Mouse (Mus musculus) R1 (cell line): ENCODE data around the gene Smim13.
"Not testable (repeated sequence)": the region's sequence is repeated elsewhere in the genome, so short reads cannot be mapped to it uniquely, and the experiment has no call there.

Source experiments
- DNase-seq: peaks from one replicate; pipeline ENCODE4 v3.0.0-alpha.2; 2018; ENCODE audit warnings: low read depth, low spot score

Gene Smim13

DNA sequence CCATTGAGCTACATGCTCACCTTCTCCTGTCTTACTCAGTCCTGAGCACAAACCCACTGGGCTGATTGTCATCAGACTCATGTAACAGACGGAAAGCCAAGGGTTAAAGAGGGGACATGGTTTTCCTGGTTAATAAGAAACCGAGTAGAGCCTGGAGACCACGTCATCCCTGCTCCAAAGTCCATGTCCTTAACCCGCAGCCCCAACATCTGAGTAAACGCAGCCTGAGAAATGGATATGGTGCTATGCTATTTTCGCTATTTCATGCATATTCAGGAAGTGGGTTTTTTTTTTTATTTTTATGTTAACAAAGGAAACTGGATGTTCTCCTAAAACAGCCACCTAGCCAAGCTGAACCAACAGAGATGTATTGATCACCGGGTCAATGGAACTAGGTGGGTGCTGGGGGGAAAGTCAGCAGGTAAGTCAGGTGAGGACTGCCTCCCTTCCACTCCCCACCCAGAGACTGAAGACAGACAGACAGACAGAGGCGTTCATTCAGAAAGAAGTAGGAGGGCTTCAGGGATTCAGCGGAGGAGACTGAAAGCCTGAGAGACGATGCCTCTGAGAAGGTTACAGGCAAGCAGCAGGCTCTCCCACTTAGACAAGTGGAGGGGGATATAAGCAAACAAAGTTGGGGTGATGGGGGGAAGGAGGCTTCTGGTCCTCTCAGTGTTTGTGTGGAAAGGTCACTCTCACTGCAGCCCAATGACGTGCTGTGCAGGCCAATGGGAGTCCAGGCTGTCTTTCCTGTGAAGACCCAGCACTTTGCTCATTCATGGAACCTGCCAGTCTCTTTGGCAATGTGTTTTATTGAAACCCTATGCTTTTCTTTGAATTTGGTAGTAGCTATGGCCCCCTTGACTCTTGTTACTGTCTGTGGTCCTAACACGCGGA, 13.6 kb upstream of the Smim13 start:
- DNase-seq: no peak

DNA sequence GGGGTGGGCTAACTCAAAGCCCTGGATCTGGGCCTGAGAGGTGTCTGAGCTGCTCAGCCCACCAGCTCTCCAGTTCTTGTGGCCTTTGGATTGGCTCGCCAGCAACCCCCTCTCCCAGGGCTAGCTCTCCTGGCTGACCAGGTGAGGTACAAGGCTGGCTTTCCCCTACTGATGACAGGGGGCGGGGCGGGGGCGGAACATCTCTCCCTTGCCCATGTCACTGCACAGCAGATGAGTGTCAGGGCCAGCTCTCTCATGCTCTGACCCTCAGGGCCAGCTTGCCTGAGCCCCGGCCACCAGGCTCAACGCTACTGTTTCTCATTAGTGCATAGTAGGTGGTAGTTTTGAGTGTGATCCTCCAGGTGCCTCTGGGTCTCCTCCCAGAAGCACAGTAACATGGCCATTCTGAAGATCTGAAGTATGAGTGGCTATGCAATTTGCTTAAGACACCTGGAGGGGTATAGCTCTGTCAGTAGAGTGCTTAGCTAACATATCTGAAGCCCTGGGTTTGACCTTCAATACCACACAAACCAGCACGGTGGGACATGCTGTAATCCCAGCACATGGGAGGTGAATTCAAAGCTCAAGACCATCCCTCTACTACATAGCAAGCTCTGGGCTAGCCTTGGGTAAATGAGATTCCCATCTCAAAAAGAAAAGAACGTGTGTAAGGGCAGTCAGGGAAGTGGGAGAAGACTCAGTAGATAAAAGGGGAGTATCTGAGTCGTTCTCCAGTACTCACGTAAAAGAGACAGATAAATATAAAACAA, 11.4 kb upstream of the Smim13 start:
- no peak for DNase-seq

DNA sequence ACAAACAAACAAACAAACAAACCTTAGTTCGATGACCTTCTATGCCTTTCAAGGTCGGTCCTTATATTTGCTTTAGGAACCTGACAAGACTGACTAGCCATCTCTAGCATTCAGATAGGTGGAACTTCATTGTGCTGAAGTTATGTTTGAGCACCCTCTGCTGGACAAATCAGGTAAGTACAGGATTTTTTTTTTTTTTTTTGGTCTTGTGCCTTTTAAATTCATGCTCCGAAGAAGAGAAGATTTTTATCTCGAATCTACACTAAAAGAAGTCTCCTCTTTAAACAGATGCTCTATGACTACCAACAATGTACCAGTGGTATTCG, 10.9 kb upstream of the Smim13 start:
- DNase-seq: peak; percentile 70

DNA sequence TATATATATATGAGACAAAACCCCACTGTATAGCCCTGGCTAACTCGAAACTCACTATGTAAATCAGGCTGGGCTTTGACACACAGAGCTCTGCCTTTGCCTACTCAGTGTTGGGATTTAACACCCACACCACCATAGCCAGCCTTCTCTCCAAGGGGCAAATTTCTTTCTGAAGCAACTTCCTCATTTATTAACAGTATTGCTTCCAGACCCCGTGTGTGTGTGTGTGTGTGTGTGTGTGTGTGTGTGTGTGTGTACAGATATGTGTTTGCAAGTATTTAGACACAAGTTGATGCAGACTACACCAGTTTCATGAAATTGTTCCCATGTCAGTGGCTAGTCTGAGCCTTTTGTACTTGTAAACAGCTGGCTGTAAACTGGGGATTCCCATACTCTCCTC, 8.1 kb upstream of the Smim13 start:
- DNase-seq: no peak

DNA sequence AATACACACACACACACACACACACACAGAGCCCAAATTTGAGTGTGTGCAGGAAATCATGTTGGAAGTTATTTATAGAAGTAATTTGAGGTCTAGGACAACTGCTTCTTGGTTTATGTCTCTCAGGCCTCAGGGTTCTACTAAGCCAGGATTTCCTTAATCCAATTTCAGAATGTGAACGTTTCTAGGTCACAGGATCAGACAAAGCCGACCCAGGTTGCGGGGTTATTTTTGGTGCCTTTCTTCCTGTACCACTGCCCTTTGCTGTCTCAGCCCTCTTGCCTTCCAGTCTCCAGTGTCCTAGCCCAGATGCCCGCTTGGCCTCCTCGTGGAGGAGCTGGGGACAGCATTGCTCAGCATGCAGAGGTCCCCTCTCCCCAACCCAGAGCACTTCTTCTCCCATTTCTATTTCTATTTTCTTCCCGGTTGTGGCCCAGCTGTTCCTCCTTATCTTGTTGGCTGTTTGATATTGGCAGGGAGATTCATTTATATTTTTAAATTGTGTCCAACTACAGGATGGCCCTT, 5.3 kb upstream of the Smim13 start:
- DNase-seq: no peak

DNA sequence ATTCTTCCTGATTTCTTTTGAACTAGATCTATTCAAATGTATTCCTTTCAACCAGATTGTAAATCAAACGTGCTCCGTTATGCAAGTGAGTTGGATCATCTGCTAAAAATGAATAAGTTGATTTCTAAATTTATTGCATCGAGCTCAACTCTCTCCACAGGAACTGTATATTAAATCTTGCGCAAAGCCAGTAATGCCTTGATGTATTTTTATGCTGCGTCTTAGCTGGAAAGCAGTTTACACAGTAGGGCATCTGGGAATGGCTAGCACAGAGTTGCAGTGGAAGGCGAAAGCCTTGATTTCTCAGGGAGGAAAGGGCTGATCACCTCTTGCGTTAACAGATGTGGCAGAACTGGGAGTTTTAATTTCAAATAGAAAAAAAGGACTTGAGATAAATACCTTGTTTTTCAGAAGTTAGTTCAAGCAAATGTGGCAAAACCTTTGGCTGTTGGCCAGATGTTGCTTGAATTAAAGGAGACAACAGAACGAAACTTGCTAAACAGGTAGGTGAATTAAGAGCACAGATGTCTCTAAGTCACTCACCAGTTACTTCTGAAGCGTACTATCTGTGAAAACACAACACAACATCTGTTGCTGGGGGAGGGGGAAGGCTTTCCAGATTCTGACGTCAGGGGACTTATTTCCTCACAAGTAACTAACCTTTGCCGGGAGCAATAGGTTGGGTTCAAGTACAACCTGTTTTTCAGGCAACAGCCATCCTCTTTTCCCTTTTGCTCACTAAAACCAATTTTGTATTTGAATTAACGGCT, 708 bp upstream of the Smim13 start:
- no peak for DNase-seq

DNA sequence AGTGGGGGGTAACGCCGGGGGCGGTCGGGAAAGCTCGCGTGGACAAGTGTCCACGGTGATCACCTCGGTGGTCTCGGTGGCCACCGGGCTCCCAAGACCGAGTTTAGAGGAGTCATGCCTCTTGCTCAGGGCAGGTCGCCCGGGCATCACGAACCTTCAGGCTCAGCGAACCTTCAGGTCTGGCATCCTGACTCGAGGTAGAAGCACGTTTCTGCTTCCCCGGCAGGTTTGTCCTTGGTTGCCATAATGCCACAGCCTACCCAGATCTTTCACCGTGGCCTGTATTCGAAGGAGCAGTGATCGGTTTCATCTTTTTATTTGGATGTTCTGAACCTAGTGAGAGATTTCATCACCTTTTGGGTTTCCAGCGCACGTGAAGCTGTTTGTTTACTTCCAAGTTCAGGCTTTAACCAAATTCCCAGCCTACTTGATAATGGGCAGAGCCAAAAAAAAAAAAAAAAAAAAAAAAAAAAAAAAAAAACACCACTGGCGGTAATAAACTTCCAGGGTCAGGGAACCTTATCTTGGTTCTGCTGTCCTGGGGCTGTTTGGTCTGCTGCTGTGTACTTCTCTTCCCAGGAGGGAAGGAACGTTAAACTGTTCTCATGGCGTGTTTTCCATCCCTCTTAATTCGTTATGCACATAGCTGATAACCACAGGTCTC, 806 bp downstream of the Smim13 start:
- peak; percentile 58 for DNase-seq

DNA sequence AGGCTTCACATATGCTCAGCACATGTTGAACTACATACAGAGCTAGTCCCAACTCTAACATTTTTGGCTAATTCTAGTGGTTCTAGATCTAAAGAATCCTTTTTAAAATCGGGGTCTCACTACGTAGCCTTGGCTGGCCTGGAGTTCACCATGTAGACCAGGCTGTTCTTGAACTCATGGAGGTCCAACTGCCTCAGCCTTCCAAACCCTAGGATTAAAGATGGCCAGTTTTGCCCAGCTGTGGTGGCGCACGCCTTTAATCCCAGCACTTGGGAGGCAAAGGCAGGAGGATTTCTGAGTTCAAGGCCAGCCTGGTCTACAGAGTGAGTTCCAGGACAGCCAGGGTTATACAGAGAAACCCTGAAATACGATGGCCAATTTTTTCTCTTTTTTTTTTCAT, 1.6 kb downstream of the Smim13 start:
- not testable (repeated sequence) for DNase-seq

DNA sequence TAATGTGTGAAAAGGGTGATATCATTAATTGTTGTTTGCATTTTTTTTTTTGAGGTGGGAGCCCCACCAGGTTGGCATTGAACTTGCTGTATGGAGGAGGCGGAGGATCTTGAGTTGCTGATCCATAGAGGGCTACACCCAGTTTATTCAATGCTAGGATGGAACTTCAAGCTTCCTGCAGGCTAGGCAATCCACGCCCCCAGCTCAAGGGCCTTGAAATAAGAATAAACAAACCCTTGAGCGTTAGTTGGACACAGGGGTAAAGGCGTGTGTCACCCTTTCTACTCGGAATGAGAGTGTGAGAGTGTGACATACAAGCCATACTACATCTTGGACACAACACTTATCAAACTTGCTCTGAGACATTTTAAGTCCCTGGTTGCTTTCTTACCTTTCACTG, 2.0 kb downstream of the Smim13 start:
- peak; percentile 23 for DNase-seq

DNA sequence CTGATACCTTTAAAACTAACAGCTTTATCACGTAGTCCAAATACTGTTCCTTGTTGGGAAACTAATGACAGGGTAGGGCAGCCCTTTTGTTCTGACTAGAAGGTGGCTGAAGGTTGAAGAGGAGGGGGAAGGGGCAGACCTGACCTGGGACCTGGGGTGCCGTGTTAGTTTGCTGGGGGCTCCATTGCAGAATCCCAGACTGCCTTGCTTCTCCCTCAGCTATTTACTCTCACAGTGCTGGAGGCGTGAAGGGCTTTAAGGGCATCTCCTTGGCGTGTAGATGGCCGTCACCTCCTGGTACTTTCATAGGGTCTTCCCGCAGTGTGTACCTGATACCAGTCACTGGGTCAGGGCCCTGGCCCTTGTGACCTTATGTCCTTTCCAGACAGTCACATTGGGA, 2.5 kb downstream of the Smim13 start:
- no peak for DNase-seq

DNA sequence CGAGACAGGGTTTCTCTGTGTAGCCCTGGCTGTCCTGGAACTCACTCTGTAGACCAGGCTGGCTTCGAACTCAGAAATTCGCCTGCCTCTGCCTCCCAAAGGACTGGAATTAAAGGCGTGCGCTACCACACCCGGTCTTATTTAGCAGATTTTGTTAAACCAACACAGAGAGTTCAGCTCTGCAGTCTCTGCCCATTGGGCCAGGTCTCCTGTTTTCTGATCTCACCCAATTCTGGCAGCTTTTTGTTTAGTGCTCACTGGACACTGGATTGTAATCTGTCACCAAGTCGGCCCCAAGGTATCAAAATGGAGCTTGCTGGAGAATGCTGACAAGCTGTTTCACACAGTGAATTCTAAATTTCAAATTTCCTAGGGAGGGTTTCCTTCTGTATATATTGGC, 3.1 kb downstream of the Smim13 start:
- no peak for DNase-seq

DNA sequence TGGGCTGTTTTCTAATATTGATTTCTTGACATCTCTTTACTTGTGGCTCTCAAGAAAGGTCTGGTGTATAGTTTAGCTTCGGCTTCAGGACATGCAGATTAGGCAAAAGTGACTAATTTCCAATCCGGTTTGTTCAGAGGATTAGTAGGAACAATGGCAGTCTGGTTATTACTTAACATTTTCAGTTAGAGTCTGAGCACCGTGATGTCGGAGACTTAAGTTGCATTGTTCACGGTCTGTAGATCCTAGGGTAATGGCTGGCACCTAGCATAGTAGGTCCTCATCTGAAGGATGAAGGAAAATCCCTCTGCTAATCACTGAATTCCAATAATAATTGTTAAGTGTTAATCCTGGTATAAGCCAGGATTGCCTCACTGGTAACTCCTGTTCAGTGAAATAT, 6.5 kb downstream of the Smim13 start:
- DNase-seq: no peak

DNA sequence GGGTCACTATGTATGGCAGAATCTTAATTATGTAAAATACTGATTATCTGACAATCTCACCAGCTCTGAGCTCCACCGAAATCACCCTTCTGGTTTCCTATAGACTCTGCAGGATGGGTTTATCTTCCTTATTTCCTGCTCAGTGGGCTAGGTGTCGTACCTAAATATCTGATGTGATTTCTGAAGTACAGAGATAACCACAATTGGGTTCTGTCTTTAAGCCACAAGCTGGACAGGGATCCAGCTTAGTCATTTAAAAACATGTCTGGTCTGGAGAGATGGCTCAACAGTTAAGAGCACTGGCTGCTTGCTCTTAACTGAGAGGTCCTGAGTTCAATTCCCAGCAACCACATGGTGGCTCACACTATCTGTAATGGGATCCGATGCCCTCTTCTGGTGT, 7.3 kb downstream of the Smim13 start:
- no peak for DNase-seq

DNA sequence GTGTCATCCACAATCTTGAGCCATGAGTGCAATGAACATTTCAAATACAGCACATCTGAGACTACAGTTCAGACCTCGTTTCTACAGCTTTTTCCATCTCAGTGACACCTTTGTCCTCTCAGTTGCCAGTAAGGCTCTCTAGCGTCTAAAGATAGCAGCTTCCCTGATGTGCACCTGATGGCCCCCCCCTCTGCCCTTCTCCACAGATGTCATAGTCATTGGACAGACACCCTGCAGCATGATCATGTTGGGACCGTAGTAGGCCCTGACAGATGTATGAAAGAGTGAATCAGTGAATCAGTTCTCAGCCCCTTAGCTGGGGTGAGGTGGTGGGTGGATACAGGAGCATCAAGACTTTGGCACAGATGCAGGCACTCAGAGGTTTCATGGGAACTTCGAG, 8.2 kb downstream of the Smim13 start:
- DNase-seq: no peak

DNA sequence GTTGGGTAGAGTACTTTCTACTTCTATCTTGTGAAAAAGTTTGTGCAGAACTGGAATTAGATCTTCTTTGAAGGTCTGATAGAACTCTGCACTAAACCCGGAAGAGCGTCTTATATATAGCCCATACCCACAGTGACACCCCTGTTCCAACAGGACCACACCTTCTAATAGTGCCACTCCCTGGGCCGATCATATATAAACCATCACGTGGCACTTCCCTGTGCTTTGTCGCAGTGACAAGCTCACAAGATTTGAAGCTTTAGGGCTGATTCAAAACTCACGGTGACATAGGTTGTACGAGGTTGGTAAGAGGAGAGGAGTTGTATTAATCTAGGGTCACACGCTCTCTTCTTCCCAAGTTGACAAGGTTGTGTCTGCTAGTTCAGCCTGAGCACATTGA, 12.0 kb downstream of the Smim13 start:
- DNase-seq: not testable (repeated sequence)

DNA sequence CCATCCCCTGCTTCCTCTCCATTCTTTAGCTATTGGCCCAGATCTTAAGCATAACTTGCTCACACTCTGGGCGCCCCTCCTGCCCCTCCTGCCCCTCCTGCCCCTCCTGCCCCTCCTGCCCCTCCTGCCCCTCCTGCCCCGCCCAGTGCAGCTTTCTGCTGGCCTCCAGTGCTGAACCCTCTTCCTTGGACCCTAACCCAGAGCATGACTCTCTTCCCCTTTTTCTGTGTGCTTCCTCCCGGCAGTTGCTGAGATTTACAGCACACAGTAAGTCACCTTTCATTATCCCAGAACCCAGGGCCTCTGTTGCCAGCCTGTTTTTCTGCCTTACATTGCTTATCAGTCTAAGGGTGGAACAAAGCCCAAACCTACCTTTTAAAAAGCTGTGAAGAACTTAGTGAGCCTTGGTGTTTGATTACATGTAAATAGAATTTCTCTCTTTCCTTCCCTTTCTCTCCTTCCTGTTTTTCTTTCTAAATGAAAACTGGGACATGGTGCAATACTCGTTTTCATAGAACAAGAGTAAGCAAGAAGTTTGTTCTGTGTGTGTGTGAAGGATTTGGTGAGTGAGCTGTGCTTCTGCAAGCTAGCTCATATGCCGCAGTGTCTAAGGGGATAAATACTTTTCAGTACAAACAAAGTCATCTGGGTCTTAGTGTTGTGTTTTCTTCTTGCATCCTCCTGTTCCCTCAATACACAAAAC, 13.8 kb downstream of the Smim13 start:
- DNase-seq: no peak

DNA sequence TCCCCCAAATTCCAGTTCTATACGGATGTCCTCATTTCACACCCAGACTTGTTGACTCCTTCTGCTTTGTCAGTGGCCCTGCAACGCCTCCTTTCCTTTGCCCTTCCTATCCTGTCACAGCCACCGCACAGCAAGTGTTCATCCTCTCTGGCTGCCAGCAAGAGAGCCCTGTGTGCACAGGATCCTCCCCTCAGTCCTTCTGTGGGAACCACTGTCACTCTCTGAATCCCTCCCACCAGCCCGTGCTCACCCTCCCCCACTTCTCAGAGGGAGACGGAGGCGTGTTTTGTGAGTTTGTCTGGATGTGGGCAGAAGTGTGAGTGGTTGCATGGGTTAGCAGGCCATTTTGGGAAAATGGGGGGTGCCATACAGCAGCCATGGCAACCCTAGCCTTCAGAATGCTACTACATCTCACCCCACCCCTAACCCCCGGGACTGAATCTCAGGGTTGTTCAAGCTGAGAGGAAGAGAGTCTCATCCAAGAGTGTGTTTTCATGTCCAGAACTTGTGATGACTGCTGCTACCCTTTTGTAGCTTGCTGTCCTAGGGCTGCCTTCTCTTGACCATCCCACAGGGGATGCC, 18.3 kb downstream of the Smim13 start:
- peak; percentile 34 for DNase-seq

DNA sequence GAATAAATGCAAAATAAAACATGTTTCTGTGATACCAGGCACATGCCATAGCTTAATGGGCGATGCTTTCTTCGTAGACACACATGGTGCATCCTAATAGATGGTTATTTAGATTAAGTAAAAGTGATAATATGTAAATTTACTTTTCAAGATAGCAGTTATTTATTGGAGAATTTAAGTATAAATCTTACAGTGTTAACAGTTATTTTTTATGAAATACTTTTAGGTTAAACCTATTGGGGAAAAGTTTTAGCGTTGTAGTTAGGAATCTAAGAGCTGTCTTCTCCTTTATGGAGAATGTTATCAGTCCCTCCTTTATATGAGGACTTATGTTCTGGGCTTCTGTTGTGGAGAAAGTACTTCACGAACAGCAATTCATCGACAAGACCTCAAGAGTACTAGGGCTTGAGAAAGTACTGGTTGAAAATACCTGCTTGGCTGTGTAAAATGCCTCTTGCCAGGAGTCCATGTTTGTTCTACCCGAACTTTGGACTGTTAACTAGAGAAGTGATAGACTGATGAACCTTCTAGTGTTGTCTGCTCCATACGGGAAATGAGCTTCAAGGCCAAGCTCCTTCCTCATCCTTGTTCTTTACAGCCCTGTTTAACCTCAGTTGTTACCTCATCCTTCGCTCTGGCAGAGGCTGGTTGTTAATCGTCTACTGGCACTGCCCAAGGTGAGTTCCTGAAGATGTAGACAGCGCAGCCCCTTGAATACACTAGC, 24.4 kb downstream of the Smim13 start, which contains the start of gene Gm17364:
Gene Gm17364 (minus strand): TSS at position 51 of the 724 bp plus-strand sequence.
- no peak for DNase-seq

DNA sequence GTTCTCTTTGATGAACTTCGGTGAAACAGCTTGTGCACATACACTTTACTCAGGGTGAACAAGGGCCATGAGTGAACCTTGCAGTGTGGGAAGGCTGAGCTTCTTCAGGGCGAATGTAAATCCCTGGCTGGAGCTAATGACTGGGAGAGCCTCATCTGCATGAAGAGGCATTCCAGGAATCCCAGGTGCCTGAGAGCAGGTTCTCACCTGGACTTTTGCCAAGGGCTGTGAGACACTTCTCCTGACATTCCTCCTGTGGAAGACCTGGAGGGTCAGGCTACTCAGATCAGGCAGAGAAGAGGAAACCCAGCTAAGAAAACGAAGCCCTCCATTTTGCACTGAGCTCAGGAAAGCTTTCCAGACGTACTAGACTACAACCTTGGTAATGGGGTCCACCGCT, 31.1 kb downstream of the Smim13 start:
- DNase-seq: peak; percentile 35

DNA sequence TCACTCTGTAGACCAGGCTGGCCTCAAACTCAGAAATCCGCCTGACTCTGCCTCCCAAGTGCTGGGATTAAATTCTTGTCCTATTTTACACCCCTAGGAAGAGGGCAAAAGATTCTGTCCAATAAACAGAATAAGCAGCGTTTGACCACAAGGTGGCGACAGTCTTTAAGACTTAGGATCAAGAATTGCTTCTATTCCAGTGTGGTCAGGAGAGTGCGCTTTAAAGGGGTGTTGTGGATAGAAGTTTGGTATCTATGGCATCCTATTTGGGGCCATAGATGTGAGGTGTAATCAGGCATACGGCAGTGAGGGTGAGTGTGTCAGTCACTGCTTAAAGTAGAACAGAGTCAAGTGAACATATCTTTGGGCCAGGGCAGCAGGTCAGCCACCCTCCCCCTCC, 33.6 kb downstream of the Smim13 start:
- peak; percentile 83 for DNase-seq
